Mouse (Mus musculus) splenic B cell, adult 2 months (primary cell): ENCODE results near the gene Naaa.

Experiments
- DNase-seq: peaks from one replicate; pipeline ENCODE4 v3.0.0-alpha.2; 2011; ENCODE audit warnings: low read depth, low spot score
- H3K27me3 ChIP-seq: 2 replicates; pipeline ENCODE4 v1.6.1; 2012; ENCODE audit warnings: mild to moderate bottlenecking, low read length, moderate library complexity, mixed read lengths; ENCODE audit not compliant: control insufficient read depth, poor library complexity, insufficient read depth, severe bottlenecking
- H3K36me3 ChIP-seq: 2 replicates; pipeline ENCODE4 v1.6.1; 2012; ENCODE audit warnings: mild to moderate bottlenecking, low read length, moderate library complexity, mixed read lengths; ENCODE audit not compliant: control insufficient read depth, poor library complexity, insufficient read depth, severe bottlenecking

Naaa gene

GRCm38 (mm10) chr5:92277437-92278394, at the start of gene Naaa:
Gene Naaa, minus strand, starts transcription at chr5:92278170.
- H3K27me3 ChIP-seq: no peaks in the 10 kb centered on the region
- no peaks in the 10 kb centered on the region for H3K36me3 ChIP-seq
- peak; percentile 91 for DNase-seq

- no peak for DNase-seq
- H3K36me3 ChIP-seq: no peaks in the 10 kb centered on the region
- H3K27me3 ChIP-seq: no peaks in the 10 kb centered on the region; the same call in 1 of the 2 replicates
Measured at GRCm38 (mm10) chr5:92327367-92327766, 49.4 kb upstream of the Naaa start.

- no peaks in the 10 kb centered on the region for H3K36me3 ChIP-seq
- no peak for DNase-seq
- H3K27me3 ChIP-seq: no peaks in the 10 kb centered on the region; the same call in 1 of the 2 replicates
Measured at GRCm38 (mm10) chr5:92323264-92323663, 45.3 kb upstream of the Naaa start.

GRCm38 (mm10) chr5:92322612-92323011, 44.6 kb upstream of the Naaa start:
- Histone ChIP-seq H3K27me3 (no peaks in the 10 kb centered on the region), H3K36me3 (no peaks in the 10 kb centered on the region)

GRCm38 (mm10) chr5:92321631-92322400, 43.8 kb upstream of the Naaa start:
- no peaks in the 10 kb centered on the region for H3K27me3 ChIP-seq
- no peak for DNase-seq

More at GRCm38 (mm10) chr5:92322612-92323011, 44.6 kb upstream of the Naaa start:
- no peak for DNase-seq

GRCm38 (mm10) chr5:92318596-92318995, 40.6 kb upstream of the Naaa start:
- H3K36me3 ChIP-seq: no peaks in the 10 kb centered on the region

More at GRCm38 (mm10) chr5:92321631-92322400, 43.8 kb upstream of the Naaa start:
- H3K36me3 ChIP-seq: no peaks in the 10 kb centered on the region

GRCm38 (mm10) chr5:92318119-92318518, 40.1 kb upstream of the Naaa start:
- Histone ChIP-seq H3K27me3 (no peaks in the 10 kb centered on the region), H3K36me3 (no peaks in the 10 kb centered on the region)
- DNase-seq: no peak

More at GRCm38 (mm10) chr5:92318596-92318995, 40.6 kb upstream of the Naaa start:
- DNase-seq: no peak
- no peaks in the 10 kb centered on the region for H3K27me3 ChIP-seq

- Histone ChIP-seq H3K36me3 (no peaks in the 10 kb centered on the region), H3K27me3 (no peaks in the 10 kb centered on the region)
- DNase-seq: no peak
Measured at GRCm38 (mm10) chr5:92313776-92314175, 35.8 kb upstream of the Naaa start.

GRCm38 (mm10) chr5:92312046-92312715, 34.2 kb upstream of the Naaa start:
- DNase-seq: peak; percentile 94
- no peaks in the 10 kb centered on the region for H3K27me3 ChIP-seq
- H3K36me3 ChIP-seq: no peaks in the 10 kb centered on the region

GRCm38 (mm10) chr5:92309681-92310511, 31.9 kb upstream of the Naaa start, which contains the start of gene Sdad1:
Gene Sdad1, minus strand, starts transcription at chr5:92310479.
- DNase-seq: peak; percentile 96
- peaks cover 4% of the 10 kb centered on the region for H3K36me3 ChIP-seq
- H3K27me3 ChIP-seq: no peaks in the 10 kb centered on the region

- DNase-seq: no peak
- Histone ChIP-seq H3K36me3 (peaks cover 20% of the 10 kb centered on the region), H3K27me3 (no peaks in the 10 kb centered on the region)
Measured at GRCm38 (mm10) chr5:92304291-92304690, 26.3 kb upstream of the Naaa start.

- H3K27me3 ChIP-seq: no peaks in the 10 kb centered on the region
- DNase-seq: no peak
Measured at GRCm38 (mm10) chr5:92302149-92302840, 24.3 kb upstream of the Naaa start.

GRCm38 (mm10) chr5:92294525-92294924, 16.6 kb upstream of the Naaa start:
- H3K36me3 ChIP-seq: peaks cover 8% of the 10 kb centered on the region
- DNase-seq: no peak

More at GRCm38 (mm10) chr5:92302149-92302840, 24.3 kb upstream of the Naaa start:
- H3K36me3 ChIP-seq: peaks cover 20% of the 10 kb centered on the region

More at GRCm38 (mm10) chr5:92294525-92294924, 16.6 kb upstream of the Naaa start:
- no peaks in the 10 kb centered on the region for H3K27me3 ChIP-seq
